Mouse (Mus musculus): ENCODE measurements at regions not wholly inside any gene's neighbourhood (a gene's known extent, or its start where the extent isn't known, plus 50 kb on each side); places are given as distances from the start of the nearest gene placed in this dataset.

GRCm38 (mm10) chr8:116275014-116275413 is 229.8 kb upstream of the Dynlrb2 start:
- 91% methylated on average over 4 of the region's 4 CpGs for WGBS
- no peak for ATAC-seq (replicated peaks)
- Histone ChIP-seq H3K27me3 (replicated peaks) (no peaks in the 10 kb centered on the region), H3K36me3 (replicated peaks) (no peaks in the 10 kb centered on the region), H3K4me1 (no peaks in the 10 kb centered on the region), H3K4me2 (no peak overlapping the region), H3K9me3 (no peaks in the 10 kb centered on the region), H3K27ac (no peak overlapping the region), H3K9ac (no peak overlapping the region), H3K4me3 (no peak overlapping the region)

DNA sequence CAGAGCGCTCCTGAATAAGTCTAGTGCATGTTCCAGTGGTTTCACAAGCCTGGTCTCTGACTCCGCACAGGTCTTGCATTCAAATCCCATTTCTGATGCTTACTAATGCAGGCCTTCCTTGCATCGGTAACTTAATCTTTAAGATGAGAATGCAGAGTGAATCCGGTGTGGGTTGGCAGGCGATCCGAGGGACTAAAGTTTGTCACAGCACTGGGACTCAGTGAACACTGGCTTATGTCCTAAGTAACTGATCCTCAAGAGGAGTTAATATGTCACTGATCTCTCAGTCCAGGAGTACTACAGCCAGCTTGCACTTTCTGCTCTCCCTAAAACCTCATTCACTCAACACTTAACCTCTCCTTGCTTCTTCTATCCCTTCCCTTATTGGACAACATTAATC is 233.5 kb upstream of the Dynlrb2 start:
- no peak for ATAC-seq (replicated peaks)
- H3K4me2 ChIP-seq: no peak overlapping the region
- H3K4me3 ChIP-seq: no peak overlapping the region
- H3K27ac ChIP-seq: no peak overlapping the region
- 91% methylated on average over 6 of the region's 6 CpGs for WGBS
- H3K9ac ChIP-seq: no peak overlapping the region
- no peaks in the 10 kb centered on the region for H3K36me3 ChIP-seq (replicated peaks)
- no peaks in the 10 kb centered on the region for H3K4me1 ChIP-seq
- no peaks in the 10 kb centered on the region for H3K27me3 ChIP-seq (replicated peaks)
- H3K9me3 ChIP-seq: no peaks in the 10 kb centered on the region

DNA sequence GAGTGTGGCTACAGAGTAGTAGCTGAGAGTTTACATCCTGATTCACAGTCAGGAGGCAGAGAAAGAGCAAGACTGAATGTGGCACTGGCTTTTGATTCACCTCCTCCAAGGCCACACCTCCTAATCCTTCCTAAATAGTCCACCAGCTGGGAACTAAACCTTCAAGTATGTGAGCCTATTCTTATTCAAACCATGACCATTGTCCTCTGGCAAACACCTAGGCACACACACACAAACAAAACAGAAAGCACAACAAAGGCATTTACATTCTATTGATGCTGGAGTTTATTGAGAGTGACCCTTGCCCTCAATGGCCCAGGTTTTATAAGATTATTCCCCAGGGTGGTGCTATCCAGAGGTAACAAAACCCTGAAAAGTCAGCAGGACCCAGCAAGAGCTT is 235.4 kb upstream of the Dynlrb2 start:
- Histone ChIP-seq H3K4me2 (no peak overlapping the region), H3K36me3 (replicated peaks) (no peaks in the 10 kb centered on the region), H3K4me1 (no peaks in the 10 kb centered on the region), H3K27me3 (replicated peaks) (no peaks in the 10 kb centered on the region), H3K27ac (no peak overlapping the region), H3K9me3 (no peaks in the 10 kb centered on the region), H3K9ac (no peak overlapping the region), H3K4me3 (no peak overlapping the region)
- ATAC-seq (replicated peaks): no peak

GRCm38 (mm10) chr8:116268685-116269084 is 236.1 kb upstream of the Dynlrb2 start:
- H3K36me3 ChIP-seq (replicated peaks): no peaks in the 10 kb centered on the region
- no peaks in the 10 kb centered on the region for H3K4me1 ChIP-seq
- no peak overlapping the region for H3K27ac ChIP-seq
- no peak for ATAC-seq (replicated peaks)
- no peak overlapping the region for H3K9ac ChIP-seq
- WGBS: 87% methylated on average over 2 of the region's 2 CpGs
- H3K9me3 ChIP-seq: no peaks in the 10 kb centered on the region
- H3K4me3 ChIP-seq: no peak overlapping the region
- H3K27me3 ChIP-seq (replicated peaks): no peaks in the 10 kb centered on the region
- no peak overlapping the region for H3K4me2 ChIP-seq

GRCm38 (mm10) chr8:116268161-116268560 is 236.6 kb upstream of the Dynlrb2 start:
- H3K27me3 ChIP-seq (replicated peaks): no peaks in the 10 kb centered on the region
- H3K4me1 ChIP-seq: no peaks in the 10 kb centered on the region
- H3K27ac ChIP-seq: no peak overlapping the region
- H3K4me2 ChIP-seq: no peak overlapping the region
- no peak overlapping the region for H3K9ac ChIP-seq
- WGBS: 68% methylated on average over 9 of the region's 9 CpGs
- H3K36me3 ChIP-seq (replicated peaks): no peaks in the 10 kb centered on the region
- H3K4me3 ChIP-seq: no peak overlapping the region
- no peak for ATAC-seq (replicated peaks)
- no peaks in the 10 kb centered on the region for H3K9me3 ChIP-seq

DNA sequence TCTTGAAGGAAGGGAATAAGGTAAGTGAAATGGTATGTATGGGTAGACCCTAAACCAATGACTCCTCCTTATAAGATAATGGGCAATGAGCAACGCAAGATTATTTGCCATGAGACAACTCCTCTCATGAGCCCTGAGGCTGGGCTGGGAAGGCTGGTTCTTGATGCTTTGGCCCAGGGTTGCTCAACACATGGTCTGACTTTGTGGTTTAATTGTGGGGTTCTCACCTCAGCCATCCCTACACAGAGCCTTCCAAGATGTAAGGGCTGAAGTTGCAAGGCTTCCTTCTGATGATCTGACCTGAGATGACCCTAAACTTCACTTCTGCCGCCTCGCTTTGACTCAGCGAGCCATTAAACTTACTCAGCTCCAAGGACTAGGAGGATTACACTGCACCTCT is 237.8 kb upstream of the Dynlrb2 start:
- H3K36me3 ChIP-seq (replicated peaks): no peaks in the 10 kb centered on the region
- no peak overlapping the region for H3K27ac ChIP-seq
- H3K4me1 ChIP-seq: no peaks in the 10 kb centered on the region
- no peaks in the 10 kb centered on the region for H3K9me3 ChIP-seq
- ATAC-seq (replicated peaks): no peak
- 74% methylated on average over 4 of the region's 4 CpGs for WGBS
- no peaks in the 10 kb centered on the region for H3K27me3 ChIP-seq (replicated peaks)
- H3K4me2 ChIP-seq: no peak overlapping the region
- no peak overlapping the region for H3K9ac ChIP-seq
- H3K4me3 ChIP-seq: no peak overlapping the region

GRCm38 (mm10) chr8:116265591-116265990 is 239.2 kb upstream of the Dynlrb2 start:
- H3K4me1 ChIP-seq: no peaks in the 10 kb centered on the region
- H3K27ac ChIP-seq: no peak overlapping the region
- H3K36me3 ChIP-seq (replicated peaks): no peaks in the 10 kb centered on the region
- H3K9me3 ChIP-seq: no peaks in the 10 kb centered on the region
- H3K4me2 ChIP-seq: no peak overlapping the region
- H3K27me3 ChIP-seq (replicated peaks): no peaks in the 10 kb centered on the region
- no peak overlapping the region for H3K4me3 ChIP-seq
- WGBS: 92% methylated on average over 3 of the region's 3 CpGs
- ATAC-seq (replicated peaks): no peak
- H3K9ac ChIP-seq: no peak overlapping the region

- no peak for ATAC-seq (replicated peaks)
- WGBS: 93% methylated on average over 3 of the region's 3 CpGs
- no peak overlapping the region for H3K4me3 ChIP-seq
These were observed 240.7 kb upstream of the Dynlrb2 start for GRCm38 (mm10) chr8:116264078-116264477.

DNA sequence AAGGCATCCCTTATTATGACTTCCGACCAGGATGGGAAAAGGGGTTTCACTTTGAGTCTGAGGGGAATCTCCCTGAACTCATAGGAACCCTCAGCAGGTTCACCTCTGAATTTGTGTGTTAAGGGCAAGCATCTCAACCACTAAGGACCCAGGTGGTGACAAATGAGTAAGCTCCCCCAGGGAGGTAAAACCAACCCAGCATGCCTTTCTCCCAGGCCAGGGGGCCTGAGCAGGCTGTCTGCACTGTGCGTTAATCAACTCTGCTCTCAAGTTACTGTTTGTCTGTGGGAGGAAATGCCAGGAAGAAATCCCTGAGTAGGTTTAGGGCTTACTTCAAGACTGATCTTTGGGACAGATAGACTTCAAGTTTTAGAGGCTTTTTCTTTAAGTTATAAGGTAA is 243.5 kb upstream of the Dynlrb2 start:
- Histone ChIP-seq H3K4me2 (no peak overlapping the region), H3K36me3 (replicated peaks) (no peaks in the 10 kb centered on the region), H3K9me3 (no peaks in the 10 kb centered on the region), H3K27ac (no peak overlapping the region), H3K4me1 (peaks cover 3% of the 10 kb centered on the region; the same call in 1 of the 2 replicates), H3K4me3 (no peak overlapping the region), H3K27me3 (replicated peaks) (no peaks in the 10 kb centered on the region), H3K9ac (no peak overlapping the region)
- ATAC-seq (replicated peaks): no peak
- WGBS: 50% methylated on average over 2 of the region's 2 CpGs

More at GRCm38 (mm10) chr8:116264078-116264477, 240.7 kb upstream of the Dynlrb2 start:
- no peak overlapping the region for H3K27ac ChIP-seq
- no peak overlapping the region for H3K4me2 ChIP-seq
- no peaks in the 10 kb centered on the region for H3K36me3 ChIP-seq (replicated peaks)
- H3K9ac ChIP-seq: no peak overlapping the region
- H3K9me3 ChIP-seq: no peaks in the 10 kb centered on the region
- no peaks in the 10 kb centered on the region for H3K4me1 ChIP-seq
- H3K27me3 ChIP-seq (replicated peaks): no peaks in the 10 kb centered on the region

- H3K4me1 ChIP-seq: peaks cover 3% of the 10 kb centered on the region; the same call in 1 of the 2 replicates
- no peak overlapping the region for H3K27ac ChIP-seq
- no peak overlapping the region for H3K4me3 ChIP-seq
- H3K36me3 ChIP-seq (replicated peaks): no peaks in the 10 kb centered on the region
- WGBS: 80% methylated on average over 5 of the region's 5 CpGs
- H3K9me3 ChIP-seq: no peaks in the 10 kb centered on the region
- no peaks in the 10 kb centered on the region for H3K27me3 ChIP-seq (replicated peaks)
- no peak overlapping the region for H3K4me2 ChIP-seq
- no peak for ATAC-seq (replicated peaks)
- no peak overlapping the region for H3K9ac ChIP-seq
These were observed 249.4 kb upstream of the Dynlrb2 start for GRCm38 (mm10) chr8:116255398-116255797.

DNA sequence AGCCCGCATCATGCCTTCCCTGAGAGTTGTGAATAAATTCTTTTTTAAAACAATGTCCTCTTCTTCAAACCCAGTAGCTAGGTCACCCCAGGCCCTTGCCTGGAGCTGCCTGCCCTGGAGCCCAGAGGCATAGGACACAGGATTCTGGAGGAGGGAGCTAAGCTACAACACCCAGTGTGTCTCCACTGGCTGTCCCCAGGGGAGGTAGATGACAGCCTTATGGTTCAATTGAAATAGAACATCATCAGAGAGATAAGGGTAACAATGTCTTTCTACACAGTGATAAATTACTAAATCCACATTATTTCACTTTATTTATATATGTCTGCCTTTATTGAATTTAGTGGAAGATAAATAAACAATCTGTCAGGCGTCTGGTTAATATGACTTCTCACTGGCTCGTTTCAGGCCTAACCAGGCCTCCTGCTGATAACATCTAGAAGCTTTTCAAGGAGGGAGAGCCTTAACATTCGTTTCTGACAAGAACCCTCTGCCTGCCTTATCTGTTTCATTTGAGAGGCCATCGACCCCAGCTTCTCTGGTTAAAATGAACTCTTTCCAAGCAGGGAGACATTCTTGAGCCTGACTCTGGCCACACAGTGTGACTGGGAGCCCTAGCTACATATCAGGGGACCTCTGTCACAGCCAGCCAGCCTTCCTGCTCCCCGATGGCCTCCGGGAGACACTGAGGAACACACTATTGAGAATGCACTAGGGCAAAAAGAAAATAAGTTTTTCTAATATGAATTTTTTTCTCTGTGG is 252.1 kb upstream of the Dynlrb2 start:
- Histone ChIP-seq H3K9ac (no peak overlapping the region), H3K27me3 (replicated peaks) (no peaks in the 10 kb centered on the region), H3K27ac (no peak overlapping the region), H3K36me3 (replicated peaks) (no peaks in the 10 kb centered on the region), H3K4me1 (no peaks in the 10 kb centered on the region), H3K9me3 (no peaks in the 10 kb centered on the region), H3K4me2 (no peak overlapping the region), H3K4me3 (no peak overlapping the region)
- WGBS: 67% methylated on average over 7 of the region's 7 CpGs
- no peak for ATAC-seq (replicated peaks)

DNA sequence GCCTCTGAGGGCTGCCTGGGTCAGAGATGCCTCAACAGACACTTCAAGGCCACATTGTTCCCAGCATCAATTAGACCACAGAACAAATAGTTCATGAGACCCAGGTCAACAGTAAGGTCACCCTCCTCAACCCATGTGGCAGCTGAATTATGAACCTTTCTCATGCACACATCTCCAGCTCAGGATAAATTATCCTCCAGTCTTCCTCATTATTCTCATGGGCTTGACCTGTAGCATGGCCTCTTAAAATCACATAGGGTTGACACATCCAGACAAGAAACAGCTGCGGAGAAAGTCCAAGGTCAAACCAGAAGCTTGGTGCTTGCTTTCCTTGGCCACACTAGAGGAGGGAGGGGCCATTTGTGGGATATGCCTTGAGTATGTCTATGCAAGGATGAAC is 256.4 kb upstream of the Dynlrb2 start:
- 86% methylated on average over 1 of the region's 1 CpGs for WGBS

DNA sequence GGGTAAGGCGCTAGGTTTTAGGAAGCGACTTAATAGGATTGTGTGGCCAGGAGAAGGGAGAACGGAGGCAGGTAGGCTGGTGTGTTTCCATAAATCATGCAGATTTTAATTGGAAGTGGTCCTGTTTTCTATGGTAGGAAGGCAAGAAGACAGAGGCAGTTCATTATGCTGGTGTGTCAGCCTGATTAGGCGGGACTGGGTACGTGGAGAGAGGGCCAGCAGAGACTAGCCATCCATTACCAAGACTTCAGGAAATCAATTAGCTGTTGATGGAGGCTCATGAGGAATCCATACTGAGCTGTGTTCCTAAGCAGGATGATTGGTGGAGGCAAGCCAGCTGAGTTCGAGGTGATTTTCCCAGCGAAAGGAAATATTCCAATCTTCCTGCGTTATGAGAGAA is 261.3 kb upstream of the Dynlrb2 start:
- no peak overlapping the region for H3K9ac ChIP-seq
- no peaks in the 10 kb centered on the region for H3K27me3 ChIP-seq (replicated peaks)
- ATAC-seq (replicated peaks): no peak
- no peaks in the 10 kb centered on the region for H3K9me3 ChIP-seq
- no peaks in the 10 kb centered on the region; the same call in 1 of the 2 replicates for H3K4me1 ChIP-seq
- WGBS: 50% methylated on average over 8 of the region's 8 CpGs
- no peaks in the 10 kb centered on the region for H3K36me3 ChIP-seq (replicated peaks)
- no peak overlapping the region for H3K4me2 ChIP-seq
- H3K27ac ChIP-seq: no peak overlapping the region
- H3K4me3 ChIP-seq: no peak overlapping the region

More for the DNA sequence above, 256.4 kb upstream of the Dynlrb2 start:
- H3K27me3 ChIP-seq (replicated peaks): no peaks in the 10 kb centered on the region
- no peaks in the 10 kb centered on the region; the same call in 1 of the 2 replicates for H3K4me1 ChIP-seq
- H3K36me3 ChIP-seq (replicated peaks): no peaks in the 10 kb centered on the region
- no peak overlapping the region for H3K4me2 ChIP-seq
- no peaks in the 10 kb centered on the region for H3K9me3 ChIP-seq
- ATAC-seq (replicated peaks): no peak
- H3K4me3 ChIP-seq: no peak overlapping the region
- no peak overlapping the region for H3K9ac ChIP-seq
- H3K27ac ChIP-seq: no peak overlapping the region
